Mouse (Mus musculus) left cerebral cortex, postnatal 25 days (tissue): ENCODE results near the gene Kcnq1. TPM values are rescaled to one million over a fixed set of nuclear protein-coding genes. Genes with fewer than 3 reads are reported as not detected.

Source experiments
- DNase-seq, 2 experiments: peaks; one replicate each; pipeline ENCODE4 v3.0.0; 2022; ENCODE audit warnings: low spot score in 2 of 2, mixed read lengths in 1 of 2
- intact Hi-C: fragments of 180-260 bp; cut with DNase I; formaldehyde crosslinking; loops from one replicate; pipeline ENCODE4 v1.15.1; 2025
- total RNA-seq, 2 experiments: library from RNA; stranded (reverse); gene quantifications; 2 replicates each; pipeline ENCODE4 v1.2.3; 2021

Kcnq1 gene
- total RNA-seq, 2 experiments from 2014 or later: 0.53 to 1.4 TPM

DNA sequence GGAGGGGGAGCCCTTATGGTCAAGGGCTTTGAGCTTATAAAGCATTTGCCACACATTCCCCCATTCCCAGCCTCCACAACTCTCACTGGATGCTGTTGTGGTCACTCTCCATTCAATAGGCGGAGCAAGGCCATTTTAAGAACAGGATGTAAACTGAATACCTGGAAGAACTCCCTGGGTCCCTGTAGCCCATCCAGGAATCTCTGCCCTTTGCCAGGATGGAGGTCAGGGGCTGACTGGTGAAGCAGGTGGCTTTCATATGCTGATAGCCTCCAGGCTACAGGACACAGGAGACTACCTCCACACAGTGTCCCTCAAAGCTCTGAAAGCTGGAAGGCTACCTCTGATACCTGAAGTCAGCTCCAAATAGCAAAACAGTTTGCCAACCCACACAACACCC, 326.5 kb downstream of the Kcnq1 start:
- no peak for DNase-seq
- intact Hi-C loops: no loop called here

DNA sequence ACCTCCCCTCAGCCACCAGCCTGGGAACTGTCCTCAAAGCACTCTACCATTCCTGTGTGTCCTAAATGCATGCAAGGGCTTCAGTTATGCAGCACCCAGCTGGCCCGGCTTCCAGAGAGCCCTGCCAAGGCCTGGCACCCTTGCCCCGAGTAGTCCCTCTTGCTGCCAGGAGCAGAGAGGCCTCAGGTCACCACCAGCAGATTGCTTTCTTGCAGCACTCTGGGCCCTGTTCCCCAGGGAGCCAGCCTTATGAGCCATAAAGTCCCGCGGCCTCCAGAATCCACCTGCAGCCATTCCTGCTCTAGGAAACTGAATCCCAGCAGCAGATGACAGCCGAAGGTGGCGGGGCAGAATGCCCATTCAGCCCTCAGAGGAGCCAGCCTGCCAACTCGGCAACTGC, 327.2 kb downstream of the Kcnq1 start:
- intact Hi-C loops: no loop called here
- DNase-seq: peak in 1 of 2 experiments; percentile 11

DNA sequence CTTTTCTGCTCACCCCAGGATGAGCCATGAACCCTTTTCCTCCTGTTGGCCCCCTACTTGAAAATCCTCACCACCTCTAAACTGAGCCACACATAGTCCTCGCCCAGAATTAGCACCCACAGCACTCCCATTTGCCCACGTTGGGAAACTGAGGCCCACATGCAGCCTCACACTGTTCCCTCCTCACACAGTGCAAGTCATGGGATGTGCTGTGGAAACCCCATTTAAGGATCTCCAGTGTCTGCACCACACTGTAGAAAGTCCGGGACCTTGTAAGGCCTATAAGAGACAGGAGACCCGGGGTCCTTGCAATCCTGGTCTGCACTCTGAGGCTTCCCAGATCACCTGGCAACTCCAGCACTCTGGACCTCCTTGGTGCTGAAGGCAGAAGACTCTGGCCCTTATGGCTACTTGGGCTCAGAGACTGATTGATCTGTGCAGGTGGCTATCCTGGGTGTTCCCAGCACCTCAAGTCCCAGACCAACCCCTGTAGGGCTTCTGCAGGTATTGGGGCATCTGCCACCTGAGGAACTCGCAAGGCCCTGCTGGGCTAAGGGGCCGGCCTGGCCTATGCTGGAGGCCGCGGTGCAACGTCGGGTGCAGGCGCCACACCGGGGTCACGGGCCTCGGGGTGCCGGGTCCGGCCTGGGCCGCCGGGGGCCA, 331.2 kb downstream of the Kcnq1 start:
- DNase-seq: no peak
- intact Hi-C loops: no loop called here

DNA sequence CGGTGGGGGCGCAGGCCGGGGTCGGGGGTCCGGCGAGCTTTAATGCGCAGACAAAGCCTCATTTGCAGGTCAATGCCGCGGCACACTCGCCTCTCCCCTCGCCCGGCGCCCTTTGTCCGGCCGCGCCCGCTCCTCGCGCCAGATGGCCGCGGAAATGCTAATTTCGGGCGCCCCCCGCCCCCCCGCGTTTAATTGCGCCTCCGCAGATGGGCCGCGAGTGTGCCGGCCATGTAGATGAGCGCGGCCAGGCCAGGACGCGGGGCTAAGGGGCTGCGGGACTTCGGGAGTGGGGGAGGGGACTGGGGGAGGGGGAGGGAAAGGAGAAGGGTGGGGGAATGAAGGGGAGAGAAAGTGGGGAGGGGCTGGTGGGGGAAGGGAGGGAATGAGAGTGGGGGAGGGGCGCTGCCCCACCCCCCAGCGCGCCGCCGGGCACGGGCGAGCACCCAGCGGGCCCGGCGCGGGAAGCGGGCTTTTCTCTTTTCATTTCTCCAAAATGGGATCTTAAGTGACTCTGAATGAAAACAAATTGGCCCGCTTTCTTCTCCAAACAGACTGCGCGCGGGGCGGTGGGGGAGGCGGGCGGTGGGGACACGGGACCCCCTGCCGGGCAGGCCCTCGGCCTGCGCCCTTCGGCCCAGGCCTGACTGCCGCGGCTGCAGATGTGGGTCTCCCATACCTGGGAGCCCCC, 331.9 kb downstream of the Kcnq1 start:
- intact Hi-C loops: no loop called here
- DNase-seq: no peak

- DNase-seq: no peak
- intact Hi-C loops: no loop called here
These were observed 332.8 kb downstream of the Kcnq1 start for GRCm38 (mm10) chr7:143438965-143439364.

GRCm38 (mm10) chr7:143444580-143444954, 338.4 kb downstream of the Kcnq1 start:
- no peak for DNase-seq
- intact Hi-C loops: no loop called here

DNA sequence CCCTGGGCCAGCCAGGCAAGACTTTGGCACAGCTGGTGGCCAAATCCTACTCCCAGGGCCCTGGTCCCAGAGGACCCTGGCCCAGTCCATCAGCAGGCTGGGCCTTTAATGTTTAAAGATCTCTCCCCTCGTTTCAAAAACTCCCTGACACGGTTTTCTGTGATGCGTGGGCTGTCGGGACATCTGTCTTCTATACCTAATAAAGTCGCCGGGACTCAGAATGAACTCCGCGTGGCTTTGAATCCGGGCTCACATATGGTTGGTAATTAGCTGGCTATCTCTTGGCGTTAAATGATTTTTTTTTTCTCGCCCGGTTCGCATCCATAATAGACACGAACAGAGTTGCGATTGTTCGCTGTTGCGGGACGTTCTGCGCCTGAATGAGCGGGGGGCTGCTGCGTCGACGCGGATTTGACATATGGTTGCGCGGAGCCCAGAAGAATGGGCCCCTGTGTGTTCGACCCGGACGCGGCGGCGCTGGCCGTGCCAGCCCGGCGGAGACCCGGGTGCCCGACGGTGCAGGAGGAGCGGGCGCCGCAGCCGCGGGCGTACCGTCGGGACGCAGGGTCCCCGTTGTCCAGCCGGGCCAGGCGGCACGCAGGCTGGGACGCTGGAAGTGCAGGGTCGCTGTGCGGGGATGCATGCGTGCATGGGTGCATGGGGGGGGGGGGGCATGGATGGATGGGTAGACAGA, 338.9 kb downstream of the Kcnq1 start:
- intact Hi-C loops: no loop called here
- DNase-seq: no peak

- DNase-seq: no peak
- intact Hi-C loops: no loop called here
These were observed 339.7 kb downstream of the Kcnq1 start for GRCm38 (mm10) chr7:143445651-143446460.

DNA sequence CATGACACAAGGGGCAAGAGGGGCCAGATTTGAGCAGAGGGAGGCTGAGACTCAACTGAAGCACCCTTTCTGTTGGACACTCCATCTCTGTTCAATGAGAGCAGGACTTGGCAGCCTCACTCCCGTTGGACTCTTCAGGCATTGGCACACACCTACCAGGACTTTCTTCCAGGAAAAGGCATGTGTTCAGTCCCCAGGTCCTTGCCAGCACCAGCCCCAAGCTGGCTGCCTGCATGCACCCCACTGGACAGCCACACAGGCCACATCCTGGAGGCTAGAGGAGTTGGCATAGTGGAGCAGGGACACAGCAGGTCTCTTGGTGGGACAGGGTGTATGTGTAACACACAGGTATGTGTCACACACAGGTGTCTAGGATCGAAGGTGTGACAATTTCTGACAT, 341.0 kb downstream of the Kcnq1 start:
- no peak for DNase-seq
- intact Hi-C loops: no loop called here

- intact Hi-C loops: no loop called here
- DNase-seq: no peak
These were observed 352.8 kb downstream of the Kcnq1 start for GRCm38 (mm10) chr7:143458963-143459331.

DNA sequence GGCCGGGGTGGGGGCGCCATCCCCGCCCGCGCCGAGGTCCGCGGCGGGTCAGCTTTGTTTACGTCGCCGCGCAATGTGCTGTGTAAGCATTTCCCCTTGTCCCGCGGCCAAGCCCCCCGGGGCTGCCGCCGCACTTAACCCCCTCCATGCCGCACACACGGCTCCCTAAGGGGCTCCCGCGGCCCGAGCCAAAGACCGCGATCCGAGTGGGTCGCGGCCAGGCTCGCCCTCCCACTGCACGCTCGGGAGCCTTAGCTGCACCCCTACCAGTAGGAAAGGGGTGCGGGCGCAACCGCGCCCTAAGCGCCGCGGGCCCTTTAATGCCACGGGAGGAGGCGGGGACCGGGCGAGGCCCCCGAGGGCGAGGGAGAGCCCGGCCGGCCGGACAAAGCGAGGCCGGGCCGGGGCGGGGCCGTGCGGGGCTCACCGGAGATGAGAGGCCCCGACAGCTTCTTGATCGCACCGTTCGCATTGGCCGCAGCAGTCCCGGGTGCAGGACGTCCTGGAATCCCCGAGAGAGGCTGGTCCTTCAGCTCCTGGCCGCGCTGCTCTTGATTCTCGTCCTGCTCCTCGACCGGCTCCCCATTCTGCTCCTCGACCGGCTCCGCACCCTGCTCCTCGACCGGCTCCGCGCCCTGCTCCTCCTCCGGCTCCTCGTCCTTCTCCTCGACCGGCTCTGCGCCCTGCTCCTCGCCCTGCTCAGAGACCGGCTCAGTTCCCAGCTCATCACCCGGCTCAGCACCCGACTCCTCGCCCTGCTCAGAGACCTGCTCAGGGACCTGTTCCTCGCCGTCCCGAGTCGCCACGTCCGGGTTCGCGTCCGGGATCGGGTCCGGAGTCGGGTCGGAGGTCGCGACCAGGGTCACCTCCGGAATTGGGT, 353.4 kb downstream of the Kcnq1 start:
- intact Hi-C loops: no loop called here
- no peak for DNase-seq

DNA sequence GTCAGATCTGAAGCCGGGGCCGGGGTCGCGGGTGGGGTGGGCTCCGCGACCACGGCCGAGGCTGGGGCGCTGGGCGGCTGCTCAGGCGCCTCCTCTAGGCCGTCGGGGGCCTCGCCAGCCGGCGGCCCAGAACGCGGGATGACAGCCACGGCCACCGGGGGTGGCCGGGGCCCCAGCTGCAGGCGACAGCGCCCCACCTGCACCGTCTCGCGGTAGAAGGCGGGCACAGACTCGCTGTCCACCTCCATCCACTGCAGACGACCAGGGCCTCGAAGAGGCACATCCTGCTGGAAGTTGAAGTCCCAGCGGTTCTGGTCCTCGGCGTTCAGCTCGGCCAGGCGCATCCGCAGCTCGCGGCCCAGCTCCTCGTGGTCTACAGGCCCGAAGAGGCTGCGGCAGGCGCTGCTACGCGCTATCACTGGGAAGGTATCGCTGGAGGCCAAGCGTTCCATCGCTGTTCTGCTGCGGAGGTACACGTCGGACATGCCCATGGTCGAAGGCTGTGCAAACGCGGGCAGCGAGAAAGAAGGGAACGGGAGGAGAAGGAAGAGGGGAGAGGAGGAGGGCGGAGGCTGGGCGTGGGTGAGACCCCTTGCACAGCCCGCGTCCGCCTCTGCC, 354.2 kb downstream of the Kcnq1 start:
- intact Hi-C loops: no loop called here

DNA sequence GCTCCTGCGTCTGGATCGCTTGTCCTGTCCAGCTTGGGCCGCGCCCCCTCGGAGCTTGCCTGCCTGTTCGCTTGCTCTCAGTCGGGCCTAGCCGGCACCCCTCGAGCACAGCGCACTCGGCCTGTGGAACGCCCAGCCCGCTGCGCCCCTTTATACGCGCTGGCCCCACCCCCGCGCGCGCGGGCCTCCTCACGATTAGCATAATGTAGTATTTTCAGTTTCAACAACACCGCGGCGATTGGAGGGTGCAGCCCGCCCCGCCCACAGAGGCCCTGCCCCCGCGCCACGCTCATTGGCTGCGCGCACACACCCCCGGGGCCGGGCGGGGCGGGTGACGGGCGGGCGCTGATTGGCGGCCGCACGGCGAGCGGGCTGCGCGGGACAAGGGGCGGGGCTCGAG, 354.7 kb downstream of the Kcnq1 start, which contains the start of gene Cdkn1c:
Gene Cdkn1c, minus strand, starts transcription at position 177 of the 400 bp plus-strand sequence.
- intact Hi-C loops: no loop called here
- peak; percentile 76 to 88 for DNase-seq

More for the DNA sequence above, 354.2 kb downstream of the Kcnq1 start:
- DNase-seq: no peak

DNA sequence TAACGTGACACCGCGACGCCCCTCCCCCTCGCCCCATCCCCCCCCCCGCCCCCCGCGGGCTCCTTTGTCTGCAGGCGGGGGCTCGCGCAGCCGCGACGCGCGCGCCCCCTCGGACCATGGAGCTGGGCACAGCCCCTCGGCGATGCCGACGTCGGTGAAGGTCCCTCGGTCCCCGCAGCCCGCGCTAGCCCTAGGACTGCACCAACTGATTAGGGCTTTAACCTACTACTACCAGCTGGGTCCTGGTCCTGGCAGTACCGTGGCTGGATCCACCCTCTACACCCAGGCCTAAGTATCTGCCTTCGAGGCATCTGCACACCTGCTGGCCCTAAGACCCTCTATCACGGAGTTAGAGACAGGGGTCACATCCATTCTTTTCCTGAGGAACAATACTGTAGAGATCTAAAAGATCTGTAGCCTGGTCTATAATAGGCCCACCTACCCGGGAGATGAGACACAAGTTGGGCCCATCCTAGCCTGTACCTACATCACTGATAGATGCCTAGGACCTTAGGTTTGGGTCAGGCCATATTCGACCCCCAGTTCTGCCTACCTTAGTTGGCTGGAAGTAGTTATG, 355.2 kb downstream of the Kcnq1 start:
- no peak for DNase-seq
- intact Hi-C loops: no loop called here

DNA sequence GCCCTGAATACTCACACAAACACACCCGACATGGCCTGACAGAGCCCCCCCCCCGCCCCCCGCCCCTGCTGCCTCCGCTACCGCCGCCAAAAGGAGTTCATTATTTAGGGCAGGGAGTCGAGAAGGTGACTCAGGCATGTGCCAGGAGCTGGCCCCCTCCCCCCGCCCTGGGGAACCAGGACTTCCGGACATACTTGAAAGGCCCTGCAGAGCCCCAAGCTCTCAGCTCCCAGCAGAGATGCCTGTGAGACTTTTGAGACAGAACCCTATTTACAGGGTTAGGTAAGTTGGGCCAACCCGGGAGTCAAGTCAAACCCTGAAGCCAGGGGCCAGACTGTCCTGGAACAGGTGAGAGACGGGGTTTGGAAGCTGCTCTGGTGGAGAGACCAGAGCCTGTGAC, 355.8 kb downstream of the Kcnq1 start:
- DNase-seq: no peak
- intact Hi-C loops: no loop called here

DNA sequence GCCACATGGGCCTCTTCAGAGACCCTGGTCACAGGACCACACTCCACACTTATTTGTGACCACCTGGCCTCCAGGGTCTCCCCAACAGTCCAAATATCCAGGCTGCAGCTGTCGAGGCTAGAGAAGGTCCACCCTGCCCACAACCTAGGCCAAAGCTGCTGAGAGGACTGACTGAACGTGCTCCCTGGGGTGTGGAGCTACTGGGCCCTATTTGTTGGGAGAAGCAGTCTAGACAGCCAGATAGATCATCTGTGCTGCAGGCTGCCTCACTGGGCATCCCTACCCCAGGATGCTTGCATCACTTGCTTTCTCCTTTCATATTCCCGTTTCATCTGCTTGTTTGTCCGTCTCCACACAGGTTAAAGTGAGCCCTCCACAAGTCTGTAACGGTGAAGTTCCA, 356.4 kb downstream of the Kcnq1 start:
- intact Hi-C loops: no loop called here
- no peak for DNase-seq

DNA sequence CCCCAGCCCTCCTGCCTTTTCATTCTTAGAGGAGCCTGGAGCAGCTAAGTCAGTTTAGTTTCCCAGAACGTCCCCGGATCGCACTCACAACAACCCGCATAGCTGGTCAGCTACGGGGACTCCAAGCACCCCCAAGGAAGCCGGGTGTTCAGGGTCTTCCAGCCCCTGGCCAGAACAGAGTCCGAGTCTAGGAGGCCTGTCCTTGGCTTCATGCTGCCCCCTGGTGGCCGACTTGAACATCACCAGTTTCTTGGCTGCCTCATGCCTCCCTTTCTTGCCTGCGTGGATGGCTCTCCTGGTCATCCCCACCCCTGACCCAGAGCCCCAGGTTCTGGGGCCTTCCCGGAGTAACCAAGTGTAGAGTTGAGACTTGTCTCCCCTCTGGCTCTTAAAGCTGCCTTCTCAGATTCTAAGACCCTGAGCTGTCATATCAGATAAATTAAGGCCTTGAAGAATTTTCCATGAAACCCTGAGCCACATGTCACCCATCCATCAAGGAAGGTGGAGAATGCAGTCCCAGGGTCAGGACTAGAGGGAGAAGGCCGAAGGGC, 357.8 kb downstream of the Kcnq1 start:
- intact Hi-C loops: loop anchor here (2.0 kb wide), 1 partner anchor 171 kb away; no protein-coding TSS in a partner anchor
- peak; percentile 65 to 68 for DNase-seq
